Mouse (Mus musculus) layer of hippocampus, adult 18-20 months (tissue): ENCODE measurements around the gene Dis3l. TPM values are rescaled to one million over a fixed set of nuclear protein-coding genes. Genes with fewer than 3 reads are reported as not detected.

Experiments
- DNase-seq, 2 experiments: peaks; one replicate each; pipeline ENCODE4 v3.0.0; 2022; ENCODE audit warnings: low spot score in 2 of 2
- total RNA-seq, 2 experiments: library from RNA; stranded (reverse); gene quantifications; 2 replicates each; pipeline ENCODE4 v1.2.3; 2021

Dis3l gene
- total RNA-seq, 2 experiments from 2014 or later, result 26.3 to 30.0 TPM

DNA sequence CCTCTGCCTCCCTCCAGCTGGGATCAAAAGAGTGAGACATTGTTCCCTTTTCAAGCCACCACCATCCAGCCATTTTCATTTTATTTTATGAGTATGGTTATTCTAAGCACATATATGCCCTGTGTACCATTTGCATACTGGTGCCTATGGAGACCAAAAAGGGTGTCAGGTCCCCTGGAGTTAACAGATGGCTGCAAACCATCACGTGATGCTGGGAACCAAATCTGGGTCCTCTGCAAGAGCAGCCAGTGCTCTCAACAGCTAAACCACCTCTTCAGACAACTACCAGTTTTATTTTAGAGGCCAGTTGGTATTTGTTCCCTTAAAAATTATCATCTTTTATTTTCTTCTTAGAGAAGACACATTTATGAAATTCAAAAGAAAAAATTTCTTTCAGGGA is 76.3 kb downstream of the Dis3l start:
- DNase-seq, result no peak

DNA sequence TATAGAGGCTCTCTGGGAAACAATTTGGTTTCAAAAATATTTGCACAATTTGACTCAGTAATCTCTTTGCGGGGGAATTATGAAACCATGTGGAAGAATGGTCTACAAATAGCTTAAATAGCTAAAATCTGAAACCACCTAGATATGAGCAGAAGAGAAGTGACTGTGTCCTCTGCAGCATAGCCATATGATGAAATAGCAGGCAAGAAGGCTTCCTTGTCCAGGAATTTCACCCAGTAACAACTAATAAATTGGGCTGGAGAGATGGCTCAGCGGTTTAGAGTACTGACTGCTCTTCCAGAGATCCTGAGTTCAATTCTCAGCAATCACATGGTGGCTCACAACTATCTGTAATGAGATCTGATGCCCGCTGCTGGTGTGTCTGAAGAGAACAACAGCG is 80.1 kb downstream of the Dis3l start:
- DNase-seq, result no peak

DNA sequence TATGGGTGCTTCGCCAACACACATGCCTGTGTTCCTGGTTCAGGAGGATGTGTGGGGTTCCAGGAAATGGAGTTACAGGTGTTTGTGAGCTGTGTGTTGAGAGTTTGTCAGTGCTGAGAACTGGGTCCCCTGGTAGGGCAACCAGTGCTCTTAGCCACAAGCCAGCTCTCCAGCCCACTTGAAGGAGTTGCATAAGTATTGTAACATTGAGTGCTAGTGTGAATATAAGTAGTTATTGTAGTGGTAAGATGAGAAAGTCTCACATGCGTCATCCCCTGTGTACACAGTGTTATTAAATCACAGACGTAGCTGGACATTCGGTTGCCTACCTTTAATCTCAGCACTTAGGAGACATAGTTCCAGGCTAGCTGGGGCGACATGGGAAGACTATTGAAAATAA is 81.2 kb downstream of the Dis3l start:
- no peak for DNase-seq

Other genes starting within 250 kb of the Dis3l start
- not detected for gene Lctl, start 224.1 kb downstream of the Dis3l start, total RNA-seq
- gene Zwilch, start 168.2 kb downstream of the Dis3l start, total RNA-seq, result 1 to 10 TPM; 2.2 to 3.1 TPM
- gene Rpl4, start 167.9 kb downstream of the Dis3l start, total RNA-seq, result 100 to 1,000 TPM; 658 to 671 TPM
- gene Snapc5, start 162.0 kb downstream of the Dis3l start, total RNA-seq, result 10 to 100 TPM; 15.6 to 19.6 TPM
- gene Uchl4, start 106.1 kb downstream of the Dis3l start, total RNA-seq, result 1 to 10 TPM; 2.4 to 2.9 TPM
- 100 to 1,000 TPM; 354 to 355 TPM for gene Map2k1, start 87.7 kb downstream of the Dis3l start, total RNA-seq
- 10 to 100 TPM; 11.8 to 15.2 TPM for gene Tipin, start 59.7 kb downstream of the Dis3l start, total RNA-seq
- 10 to 100 TPM; 12.7 to 14.3 TPM for gene Megf11, start 44.3 kb upstream of the Dis3l start, total RNA-seq